Mouse (Mus musculus): ENCODE results near the gene Zfyve27.

Zfyve27 gene

DNA sequence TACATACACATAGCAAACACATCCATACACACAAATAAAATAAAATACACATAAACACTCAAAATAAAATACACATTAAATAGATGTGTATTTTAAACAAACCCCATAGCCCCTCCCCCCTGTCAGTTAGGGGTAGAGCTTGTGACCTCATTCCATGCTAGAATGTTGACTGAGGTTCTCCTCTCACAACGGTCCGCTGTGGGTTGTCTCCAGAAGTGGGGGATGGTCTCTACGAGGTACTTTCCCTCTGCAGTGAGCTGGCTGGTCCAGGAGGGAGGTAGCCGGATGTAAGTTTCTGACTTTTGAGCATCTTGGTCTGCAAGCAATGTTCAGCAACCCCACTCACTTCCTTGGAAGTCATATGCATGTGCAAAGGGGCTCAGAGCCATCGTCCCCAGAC is at the start of gene Zfyve27:
Zfyve27 (plus strand) TSS at position 188 of the 400 bp plus-strand sequence.
- no peak for DNase-seq

GRCm38 (mm10) chr19:42115783-42116335 is 47.9 kb upstream of the Zfyve27 start:
- DNase-seq = no peak

DNA sequence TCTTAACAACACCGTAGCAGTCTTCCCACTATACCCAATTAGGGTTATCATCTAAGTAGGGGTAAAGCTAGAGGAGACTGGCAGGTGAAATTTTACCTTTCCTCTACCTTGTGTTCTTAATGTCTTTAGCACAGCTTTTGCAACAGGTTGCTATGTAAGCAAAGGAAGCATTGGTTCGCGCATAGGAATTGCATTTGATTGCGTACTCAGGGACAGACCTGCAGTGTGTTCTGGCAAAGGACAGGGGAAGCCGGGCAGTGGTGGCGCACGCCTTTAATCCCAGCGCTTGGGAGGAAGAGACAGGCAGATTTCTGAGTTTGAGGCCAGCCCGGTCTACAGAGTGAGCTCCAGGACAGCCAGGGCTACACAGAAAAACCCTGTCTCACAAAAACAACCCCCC is 45.6 kb upstream of the Zfyve27 start:
- DNase-seq = no peak

- DNase-seq = no peak
These were observed 45.2 kb upstream of the Zfyve27 start for GRCm38 (mm10) chr19:42118596-42118995.

DNA sequence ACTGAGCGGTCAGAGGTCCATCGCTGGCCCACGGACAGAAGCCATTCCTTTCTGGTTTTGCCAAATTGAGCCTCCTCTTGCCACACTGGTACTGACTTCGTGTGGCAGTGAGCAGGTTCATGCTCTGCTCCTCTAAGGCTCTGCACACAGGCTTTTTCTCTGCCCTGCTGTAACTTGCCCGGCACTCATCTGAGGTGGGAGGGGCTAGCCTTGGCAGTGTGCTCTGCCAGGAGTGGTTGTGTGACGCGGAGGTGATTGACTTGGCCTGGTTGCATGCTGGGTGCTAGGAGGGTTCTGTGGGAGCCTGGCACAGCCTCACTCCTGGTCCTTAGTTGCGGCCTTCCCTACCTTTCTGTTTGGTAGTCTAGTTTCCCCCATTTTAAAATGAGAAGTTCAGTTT is 43.3 kb upstream of the Zfyve27 start:
- no peak for DNase-seq

GRCm38 (mm10) chr19:42124684-42125083 is 39.1 kb upstream of the Zfyve27 start:
- no peak for DNase-seq

GRCm38 (mm10) chr19:42125501-42126218 is 38.1 kb upstream of the Zfyve27 start:
- DNase-seq = no peak

DNA sequence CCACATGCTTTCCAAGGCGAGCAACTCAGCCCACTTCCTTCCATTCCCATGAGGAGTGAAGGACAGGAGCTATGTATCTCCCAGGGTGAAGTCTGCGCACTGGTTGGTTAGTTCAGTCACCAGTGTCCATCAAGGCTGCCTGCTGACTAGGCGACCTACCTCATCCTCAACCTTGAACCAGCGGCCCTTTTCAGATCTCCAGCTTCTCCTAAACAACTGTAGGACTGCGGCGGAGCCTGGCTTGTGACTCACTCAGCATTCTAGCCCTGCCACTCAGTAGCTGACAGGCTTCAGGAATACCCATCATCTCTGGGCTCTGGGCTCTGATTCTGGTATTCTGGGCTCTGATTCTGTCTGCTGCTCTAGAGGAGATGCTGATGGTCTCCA is 37.5 kb upstream of the Zfyve27 start:
- no peak for DNase-seq

DNA sequence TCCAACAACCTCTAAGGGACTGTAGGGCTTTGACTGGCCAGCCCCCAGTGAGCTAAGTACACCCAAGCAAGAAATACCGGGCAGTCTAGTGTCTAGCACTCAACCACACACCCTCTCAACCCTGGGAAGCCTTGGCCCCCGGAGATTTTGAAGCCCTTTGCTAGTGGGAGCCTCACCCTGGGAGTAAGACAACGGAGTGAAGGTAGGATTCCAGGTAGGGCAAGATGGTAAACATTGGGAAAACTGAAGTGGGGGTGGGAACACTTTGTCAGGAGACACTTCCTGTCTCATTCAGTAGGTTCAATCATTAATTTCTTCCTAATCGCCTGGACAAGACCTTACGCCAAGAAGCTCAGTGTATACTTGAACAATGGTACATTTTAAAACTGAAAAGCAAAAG is 36.7 kb upstream of the Zfyve27 start:
- DNase-seq = no peak

DNA sequence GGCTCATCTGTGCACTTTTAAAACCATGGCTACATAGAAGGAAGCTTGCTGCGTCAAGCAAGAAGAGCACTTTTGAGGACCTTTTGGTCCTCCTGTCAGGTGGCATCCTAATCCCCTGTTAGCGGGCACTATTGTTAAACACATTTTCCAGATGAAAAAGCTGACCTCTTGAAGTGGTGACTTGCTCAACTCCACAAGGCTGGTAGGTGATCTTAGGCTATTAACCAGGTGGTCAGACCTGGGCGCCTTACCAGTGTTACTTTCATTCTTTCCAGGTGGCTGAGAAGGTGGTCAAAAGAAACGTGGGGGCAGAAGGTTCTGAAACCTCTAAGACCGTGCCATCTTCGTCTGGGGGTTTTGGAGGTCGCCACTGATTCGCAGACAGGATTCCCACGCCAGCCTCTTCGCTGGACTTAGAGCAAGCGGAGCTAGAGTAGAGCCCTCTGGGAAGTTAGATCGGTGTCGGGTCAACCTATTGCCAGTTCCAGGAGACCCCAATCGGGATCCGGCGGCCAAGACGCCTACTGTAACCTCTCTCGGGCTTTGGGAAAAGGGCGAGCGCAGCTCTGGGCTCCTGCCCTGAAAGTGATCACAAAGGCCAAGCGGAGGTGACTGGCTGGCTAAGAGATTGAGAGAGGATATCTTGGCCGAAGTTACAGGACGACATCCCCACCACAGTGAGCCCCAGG is 35.6 kb upstream of the Zfyve27 start:
- no peak for DNase-seq

- DNase-seq = peak; percentile 100
These were observed 34.8 kb upstream of the Zfyve27 start, which contains the start of gene Avpi1 for GRCm38 (mm10) chr19:42128787-42129508. Gene Avpi1 (minus strand): TSS chr19:42129059.

- DNase-seq = peak; percentile 31
These were observed 34.0 kb upstream of the Zfyve27 start for GRCm38 (mm10) chr19:42129509-42130293.

- no peak for DNase-seq
These were observed 33.5 kb upstream of the Zfyve27 start for GRCm38 (mm10) chr19:42130294-42130606.

DNA sequence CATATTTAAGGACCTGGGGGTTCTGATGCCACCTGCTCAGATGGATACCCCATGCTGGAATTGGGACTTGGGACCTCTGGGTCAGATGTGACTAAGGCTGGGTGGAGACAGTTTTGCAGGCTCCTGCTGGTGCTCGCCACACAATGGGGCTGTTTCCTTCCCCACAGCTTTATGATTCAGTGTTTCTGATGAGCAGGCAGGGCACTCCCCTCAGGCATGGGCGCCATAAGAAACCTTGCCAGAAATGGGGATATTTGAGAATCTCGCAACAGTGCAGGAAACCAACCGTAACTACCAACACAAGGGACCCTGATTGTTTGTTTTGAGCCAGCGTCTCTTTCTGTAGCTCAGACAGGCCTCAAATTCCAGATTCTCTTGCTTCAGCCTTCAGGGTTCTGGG is 32.6 kb upstream of the Zfyve27 start:
- no peak for DNase-seq

DNA sequence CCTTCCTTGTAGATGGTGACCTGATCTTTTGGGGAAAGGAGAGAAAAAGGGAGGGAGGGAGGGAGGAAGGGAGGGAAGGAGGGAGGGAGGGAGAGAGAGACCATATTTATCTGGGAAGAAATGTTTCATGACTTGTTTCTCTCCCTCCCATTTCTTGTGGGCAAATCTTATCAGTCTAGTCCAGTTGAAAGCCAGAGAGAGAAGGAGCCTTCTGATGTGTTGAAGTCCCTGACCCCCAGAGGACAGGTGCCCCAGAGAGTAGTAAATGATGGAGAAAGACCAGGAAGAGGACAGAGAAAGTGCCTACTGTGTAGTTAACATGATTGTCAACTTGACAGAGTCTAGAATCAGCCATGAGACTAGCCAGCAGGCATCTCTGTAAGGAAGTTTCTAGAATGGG is 28.7 kb upstream of the Zfyve27 start:
- DNase-seq = no peak

- no peak for DNase-seq
These were observed 27.6 kb upstream of the Zfyve27 start for GRCm38 (mm10) chr19:42136126-42136525.

- DNase-seq = no peak
These were observed 26.5 kb upstream of the Zfyve27 start for GRCm38 (mm10) chr19:42137167-42137672.

- no peak for DNase-seq
These were observed 25.1 kb upstream of the Zfyve27 start for GRCm38 (mm10) chr19:42138517-42139285.

GRCm38 (mm10) chr19:42139724-42140517 is 23.8 kb upstream of the Zfyve27 start:
- DNase-seq = no peak

DNA sequence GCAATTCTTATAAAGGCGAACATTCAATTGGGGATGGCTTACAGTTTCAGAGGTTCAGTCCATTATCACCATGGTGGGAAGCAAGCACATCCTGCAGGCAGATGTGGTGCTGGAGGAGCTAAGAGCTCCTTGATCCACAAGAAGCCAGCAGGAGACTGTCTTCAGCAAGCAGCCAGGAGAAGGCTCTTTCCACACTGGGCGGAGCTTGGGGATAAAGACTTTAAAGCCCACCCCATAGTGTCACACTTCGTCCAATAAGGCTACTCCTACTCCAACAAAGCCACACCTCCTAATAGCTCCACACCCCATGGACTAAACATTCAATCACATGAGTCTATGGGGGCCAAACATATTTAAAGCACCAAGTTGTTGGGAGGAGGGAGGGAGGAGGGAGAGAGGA is 21.8 kb upstream of the Zfyve27 start:
- DNase-seq = no peak

- DNase-seq = no peak
These were observed 21.0 kb upstream of the Zfyve27 start for GRCm38 (mm10) chr19:42142757-42143156.

Measured in kidney, adult 11 months (tissue).